Mouse (Mus musculus) liver, postnatal 0 days (tissue): ENCODE data around the gene Tmem131.

Experiments
- CTCF ChIP-seq: sonication (generic); IDR thresholded peaks from 2 replicates; pipeline ENCODE4 v1.5.1; 2016; ENCODE audit warnings: antibody characterized with exemption, low read depth
- EP300 ChIP-seq: IDR thresholded peaks from 2 replicates; pipeline ENCODE4 v1.6.1; 2016; ENCODE audit warnings: antibody characterized with exemption, low read depth, mild to moderate bottlenecking

DNA sequence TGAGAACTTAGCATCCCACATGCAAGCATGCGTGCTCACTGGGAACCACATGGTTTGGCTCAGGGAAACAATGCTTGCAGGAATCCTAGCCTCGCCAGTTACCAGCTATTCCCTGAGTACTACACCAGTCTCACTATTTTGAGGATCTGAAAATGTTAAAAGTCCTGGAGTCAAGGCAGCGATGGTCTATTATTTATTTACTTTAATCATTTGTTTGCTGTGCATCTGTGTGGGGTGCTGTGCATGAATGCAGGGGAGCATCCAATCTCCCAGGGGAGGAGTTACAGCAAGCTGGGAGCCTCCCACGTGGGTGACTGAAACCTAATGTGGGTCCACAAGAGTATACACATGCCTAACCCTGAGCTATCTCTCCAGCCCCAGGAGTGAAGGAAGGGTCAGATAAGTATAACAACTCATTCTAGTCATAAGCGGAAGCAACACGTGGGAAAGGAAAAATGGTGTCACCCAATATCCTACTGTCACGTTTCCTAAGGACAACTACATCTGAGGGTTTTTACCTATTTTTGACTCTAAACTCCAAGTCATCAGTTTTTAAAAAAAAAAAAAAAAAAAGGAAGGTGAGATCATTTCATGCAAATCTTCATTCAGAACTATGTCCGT, 9.4 kb downstream of the Tmem131 start:
- TF ChIP-seq CTCF: no peak
- peak; percentile 92 for TF ChIP-seq EP300
